Mouse (Mus musculus) brown adipose tissue, adult 24 weeks (tissue): ENCODE measurements around the gene Vps11. TPM values are rescaled to one million over a fixed set of nuclear protein-coding genes. Genes with fewer than 3 reads are reported as not detected.
A peak's percentile ranks its signal among the peaks of the same experiment; 100 is the strongest.
"Not testable (repeated sequence)": the region's sequence is repeated elsewhere in the genome, so short reads cannot be mapped to it uniquely, and the experiment has no call there.

Source experiments
- H3K27ac ChIP-seq: fragments of 200-500 bp; replicated peaks from 2 replicates; pipeline ENCODE4 v1.5.1; 2012; ENCODE audit warnings: low read depth, mild to moderate bottlenecking, low read length
- H3K4me1 ChIP-seq: fragments of 200-500 bp; 2 replicates; pipeline ENCODE4 v1.6.1; 2012; ENCODE audit warnings: low read length, mixed read lengths; ENCODE audit not compliant: control insufficient read depth, insufficient read depth, insufficient read length
- H3K4me3 ChIP-seq: fragments of 200-500 bp; 2 replicates; pipeline ENCODE4 v1.5.1; 2012; ENCODE audit warnings: low read depth, mild to moderate bottlenecking, low read length, moderate library complexity; ENCODE audit not compliant: insufficient read depth
- polyA plus RNA-seq: library from polyadenylated mRNA; stranded (reverse); fragments of >200 nt; gene quantifications from 2 replicates; pipeline ENCODE4 v1.2.4, GENCODE M21; 2012; ENCODE audit not compliant: missing spikeins, insufficient read depth, insufficient read length

Vps11 gene
- polyA plus RNA-seq, 1 experiment: 25.3 TPM

DNA sequence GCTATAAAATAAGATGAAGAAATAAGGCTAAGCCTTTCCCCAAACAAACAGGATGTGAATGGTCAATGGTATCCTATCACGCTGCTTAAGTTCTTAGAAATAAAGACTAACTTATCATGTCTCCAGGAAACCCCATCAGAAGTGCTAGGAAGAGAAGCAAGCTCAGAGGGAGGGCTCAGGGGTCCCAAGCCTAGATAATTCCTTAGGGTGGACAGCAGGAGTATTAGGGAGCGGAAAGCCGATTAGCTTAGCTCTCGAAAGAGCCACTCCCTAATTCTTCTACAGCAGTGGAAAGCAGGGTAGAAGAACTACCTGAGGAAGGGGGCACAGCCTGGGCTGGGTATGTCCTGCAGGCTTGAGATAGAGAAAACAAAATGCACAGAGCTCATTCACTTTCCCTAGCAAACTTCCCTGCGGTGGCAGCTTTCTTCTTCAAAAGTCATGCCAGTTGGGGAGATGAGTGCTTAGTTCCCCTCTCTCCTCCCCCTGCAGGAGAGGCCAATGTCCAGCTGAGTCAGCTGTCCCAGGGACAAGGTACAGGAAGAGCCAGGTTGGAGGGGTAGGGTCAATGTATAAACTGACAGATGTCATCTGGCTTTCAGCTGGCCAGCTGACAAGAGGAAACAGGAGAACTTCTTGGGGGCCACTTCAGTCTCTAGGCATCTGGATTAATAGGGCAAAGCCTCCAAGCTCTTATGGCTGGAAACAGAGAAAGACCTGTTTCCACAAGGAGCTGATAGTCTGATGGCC is 43.2 kb downstream of the Vps11 start:
- H3K4me1 ChIP-seq: peaks cover 12% of the 10 kb centered on the region
- peak overlapping the region; percentile 96 for H3K4me3 ChIP-seq
- 0 out of 2 replicates have a peak overlapping the region, but pooled peaks have one; percentile 43 for H3K27ac ChIP-seq

DNA sequence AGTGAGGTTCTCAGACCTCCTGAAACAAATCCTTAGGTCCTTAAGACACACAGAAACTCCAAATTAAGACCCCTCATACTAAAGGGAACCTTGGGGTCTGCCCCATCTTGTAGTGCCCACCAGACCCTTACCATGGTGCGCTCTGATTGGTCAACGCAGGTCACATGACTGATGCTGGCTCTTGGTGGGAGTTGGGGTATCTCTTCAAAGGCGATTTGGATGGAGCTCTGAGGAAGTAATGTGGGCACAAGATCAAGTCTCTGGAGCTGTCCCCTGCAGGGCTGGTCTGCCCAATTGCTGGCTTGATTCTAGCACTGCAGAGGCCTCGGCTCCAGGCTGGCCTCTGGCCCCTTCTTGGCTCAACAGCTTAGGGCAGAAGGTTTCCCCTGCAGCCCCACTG is 44.0 kb downstream of the Vps11 start:
- peaks cover 12% of the 10 kb centered on the region for H3K4me1 ChIP-seq
- H3K4me3 ChIP-seq: 0 out of 2 replicates have a peak overlapping the region, but pooled peaks have one; percentile 96
- H3K27ac ChIP-seq: no peak overlapping the region

DNA sequence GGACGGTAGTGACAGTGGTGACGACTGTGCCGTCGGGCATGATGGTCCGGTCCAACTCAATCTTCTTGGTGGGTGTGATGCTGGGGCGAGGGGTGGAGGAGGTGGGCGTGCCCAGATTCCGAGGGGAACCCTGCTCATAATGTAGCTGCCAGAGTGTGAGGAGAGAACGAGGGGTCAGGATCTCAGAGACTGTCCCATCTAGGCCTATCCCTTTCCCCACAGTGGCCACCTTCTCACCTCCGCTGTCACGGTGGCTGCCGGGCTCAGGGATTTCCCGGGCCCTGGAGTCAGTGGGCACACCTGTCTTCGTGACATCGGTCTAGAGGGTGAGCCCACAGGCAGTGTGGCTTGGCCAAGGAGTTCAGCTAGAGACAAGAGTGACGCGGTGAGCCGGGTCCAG is 46.6 kb downstream of the Vps11 start:
- Histone ChIP-seq H3K4me3 (no peak overlapping the region), H3K27ac (no peak overlapping the region), H3K4me1 (peaks cover 19% of the 10 kb centered on the region)

DNA sequence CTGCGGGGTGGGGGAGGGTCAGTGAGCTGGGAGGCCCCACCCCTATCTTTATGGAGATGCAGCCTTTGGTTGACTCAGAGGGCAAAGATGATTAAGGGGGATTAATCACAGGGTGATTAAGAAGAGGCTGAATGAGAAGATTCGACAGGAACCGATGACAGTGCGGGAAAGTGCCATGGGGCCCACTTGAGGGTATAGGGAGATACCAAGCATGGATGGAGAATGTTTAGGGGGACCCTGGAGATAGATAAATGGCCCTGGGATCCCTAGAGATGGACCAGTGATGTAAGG is 47.3 kb downstream of the Vps11 start:
- Histone ChIP-seq H3K4me3 (no peak overlapping the region), H3K27ac (no peak overlapping the region), H3K4me1 (peaks cover 19% of the 10 kb centered on the region)

DNA sequence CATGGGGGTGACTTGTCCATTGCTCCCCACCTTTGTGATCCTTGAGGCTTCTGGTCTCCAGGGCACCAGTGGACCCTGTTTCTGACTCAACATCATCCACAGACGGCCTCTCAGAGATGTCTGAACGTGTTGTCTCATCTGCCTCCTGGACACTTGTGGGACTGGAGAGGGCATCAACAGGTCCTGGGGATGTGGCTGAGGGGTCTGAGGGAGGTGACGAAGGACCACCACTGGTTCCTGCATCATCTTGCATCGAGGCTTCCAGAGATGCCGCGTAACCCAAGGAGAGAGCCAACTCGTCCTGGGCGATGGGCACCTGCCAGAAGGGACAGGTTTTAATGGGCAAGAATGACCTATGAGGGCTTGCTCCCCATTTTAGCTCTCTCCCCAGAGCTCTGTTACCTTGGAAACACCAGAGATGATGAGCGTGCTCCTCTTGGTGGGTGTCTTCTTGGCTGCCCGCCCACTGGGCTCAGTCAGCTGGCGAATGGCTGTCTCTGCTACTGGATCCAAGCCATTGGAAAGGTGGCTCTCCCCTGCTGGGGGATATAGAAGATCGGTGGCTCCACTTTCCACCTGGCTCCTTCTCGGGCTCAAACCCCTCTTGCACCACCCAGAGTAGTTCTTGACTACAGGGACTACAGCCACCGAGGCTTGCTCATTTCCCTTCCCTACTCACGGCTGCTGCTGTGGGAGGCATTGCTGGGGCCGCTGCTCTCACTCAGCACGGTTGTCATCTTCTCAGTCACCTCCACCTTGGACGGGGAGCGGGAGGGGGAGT is 47.8 kb downstream of the Vps11 start:
- H3K4me3 ChIP-seq: no peak overlapping the region
- no peak overlapping the region for H3K27ac ChIP-seq
- H3K4me1 ChIP-seq: peaks cover 15% of the 10 kb centered on the region

DNA sequence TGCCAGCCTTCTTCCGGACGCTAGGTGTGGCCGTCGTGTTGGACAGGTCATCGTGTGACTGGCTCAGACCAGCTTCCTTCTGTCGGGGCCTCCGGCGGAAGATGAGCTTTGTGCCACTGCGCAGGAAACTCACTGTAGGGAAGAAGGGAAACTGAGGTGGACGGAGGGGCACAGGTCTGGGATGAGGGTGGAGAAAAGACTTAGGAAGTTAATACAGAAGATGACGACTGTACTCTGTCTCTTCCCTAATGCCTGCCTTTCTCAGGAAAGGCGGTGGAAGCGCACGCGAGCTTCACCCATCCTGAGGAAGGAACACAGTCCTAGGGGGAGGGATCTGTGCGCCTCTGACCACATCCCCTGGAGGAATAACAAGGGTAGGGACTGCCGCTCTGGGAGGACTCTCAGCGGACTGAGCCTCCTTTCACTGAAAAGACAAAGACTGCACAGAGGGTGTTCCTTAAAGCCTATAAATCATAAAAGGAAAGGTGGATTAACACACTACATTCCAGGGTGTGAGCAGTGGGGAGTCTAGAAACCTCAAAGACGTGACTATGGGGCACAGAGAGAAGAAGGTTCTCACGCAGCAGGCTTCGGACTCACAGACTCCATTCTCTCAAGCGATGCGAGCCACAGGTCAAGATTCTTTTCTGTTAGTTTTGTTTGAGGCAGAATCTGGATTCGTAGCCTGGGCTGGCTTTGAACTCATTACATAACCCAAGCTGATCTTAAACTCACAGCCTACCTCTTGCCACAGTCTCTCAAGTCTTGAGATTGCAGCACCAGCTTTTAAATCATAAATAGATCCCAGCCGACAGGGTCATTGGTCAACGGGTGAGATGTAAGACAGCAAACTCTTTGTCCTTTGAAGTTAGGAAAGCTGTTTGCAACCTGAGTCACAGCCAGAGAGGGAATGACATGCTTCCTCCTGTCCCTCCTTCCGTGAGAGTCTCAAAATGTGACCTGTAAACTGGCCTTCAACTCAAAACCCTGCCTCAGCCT is 50.0 kb downstream of the Vps11 start:
- Histone ChIP-seq H3K4me3 (peak overlapping the region; percentile 48), H3K27ac (peak overlapping the region; percentile 99)

DNA sequence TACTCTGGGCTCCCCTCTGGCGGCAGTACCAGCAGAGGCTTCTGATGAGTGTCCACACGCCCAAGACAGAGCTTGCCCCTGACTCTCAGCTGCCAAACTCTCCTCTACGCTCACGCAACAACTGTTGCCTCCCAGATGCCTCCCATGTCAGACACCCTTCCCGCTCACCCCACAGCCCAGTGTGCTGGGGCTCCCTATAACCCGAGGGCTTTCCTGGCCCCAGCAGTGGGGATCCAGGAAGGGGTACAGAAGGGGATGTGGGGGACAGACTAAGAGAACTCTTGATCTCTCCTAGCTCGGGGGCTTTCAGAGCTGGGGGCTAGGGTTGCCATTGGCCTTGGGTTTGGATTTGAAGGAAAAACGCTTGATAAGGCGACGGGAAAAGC is 50.7 kb downstream of the Vps11 start:
- peaks cover 8% of the 10 kb centered on the region for H3K4me1 ChIP-seq
- H3K27ac ChIP-seq: peak overlapping the region; percentile 99
- peak overlapping the region; percentile 48 for H3K4me3 ChIP-seq

More for the DNA sequence above, 50.0 kb downstream of the Vps11 start:
- peaks cover 8% of the 10 kb centered on the region for H3K4me1 ChIP-seq

DNA sequence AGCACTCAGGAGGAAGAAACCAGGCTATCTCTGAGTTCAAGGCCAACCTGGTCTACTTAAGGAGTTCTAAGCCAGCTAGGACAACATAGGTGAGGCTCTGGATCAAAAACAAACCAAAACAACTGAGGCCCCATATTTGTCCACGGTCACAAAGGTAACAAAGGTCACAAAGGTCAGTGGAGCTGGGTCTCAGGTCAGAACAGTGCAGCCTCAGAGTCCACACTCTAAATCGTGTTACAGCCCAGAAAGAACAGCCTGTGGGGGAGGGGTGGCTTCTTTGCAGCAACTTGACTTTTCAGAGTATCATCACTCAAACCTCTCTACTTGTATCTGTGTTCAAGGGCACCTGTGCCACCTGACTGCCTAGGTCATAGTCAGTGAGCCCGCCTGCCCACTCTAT is 51.7 kb downstream of the Vps11 start:
- Histone ChIP-seq H3K27ac (no peak overlapping the region), H3K4me1 (peaks cover 8% of the 10 kb centered on the region), H3K4me3 (no peak overlapping the region)

DNA sequence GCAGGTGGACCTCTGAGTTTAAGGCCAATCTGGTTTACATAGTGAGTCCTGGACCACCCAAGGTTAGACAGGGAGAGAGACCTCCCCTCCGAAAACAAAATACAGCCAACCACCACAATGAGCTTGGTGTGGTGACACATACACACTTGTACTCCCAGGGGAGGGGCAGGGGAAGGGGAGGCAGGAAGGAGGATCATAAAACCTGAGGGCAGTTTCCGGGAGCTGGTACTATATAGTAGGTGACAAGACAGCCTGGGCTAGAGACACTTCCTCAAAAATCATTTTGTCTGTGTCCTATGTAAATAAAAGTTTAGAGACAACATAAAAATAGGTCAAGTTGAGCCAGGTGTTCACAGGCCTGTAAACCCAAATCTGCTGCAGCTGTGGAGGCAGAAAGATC is 54.2 kb downstream of the Vps11 start:
- Histone ChIP-seq H3K27ac (no peak overlapping the region), H3K4me1 (peaks cover 11% of the 10 kb centered on the region), H3K4me3 (no peak overlapping the region)

DNA sequence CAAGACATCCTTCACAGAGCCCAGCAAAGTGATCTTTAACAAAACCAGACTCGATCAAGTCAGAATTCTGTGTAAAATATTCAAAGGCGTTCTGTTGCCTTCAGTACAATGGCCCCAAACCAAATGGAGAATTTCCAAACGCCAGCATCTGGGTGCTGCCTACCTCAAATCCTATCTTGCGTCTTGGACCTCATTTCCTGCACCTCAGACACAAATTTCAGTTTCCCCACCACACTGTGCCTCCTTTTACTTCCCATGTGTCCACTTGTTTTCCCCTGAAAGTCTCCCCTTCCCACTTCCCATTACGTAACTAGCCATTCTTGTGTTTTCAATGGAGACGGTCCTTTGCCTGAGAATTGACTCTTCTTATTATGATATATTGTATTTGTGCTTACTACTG is 54.9 kb downstream of the Vps11 start:
- H3K4me1 ChIP-seq: peaks cover 11% of the 10 kb centered on the region
- no peak overlapping the region for H3K27ac ChIP-seq

DNA sequence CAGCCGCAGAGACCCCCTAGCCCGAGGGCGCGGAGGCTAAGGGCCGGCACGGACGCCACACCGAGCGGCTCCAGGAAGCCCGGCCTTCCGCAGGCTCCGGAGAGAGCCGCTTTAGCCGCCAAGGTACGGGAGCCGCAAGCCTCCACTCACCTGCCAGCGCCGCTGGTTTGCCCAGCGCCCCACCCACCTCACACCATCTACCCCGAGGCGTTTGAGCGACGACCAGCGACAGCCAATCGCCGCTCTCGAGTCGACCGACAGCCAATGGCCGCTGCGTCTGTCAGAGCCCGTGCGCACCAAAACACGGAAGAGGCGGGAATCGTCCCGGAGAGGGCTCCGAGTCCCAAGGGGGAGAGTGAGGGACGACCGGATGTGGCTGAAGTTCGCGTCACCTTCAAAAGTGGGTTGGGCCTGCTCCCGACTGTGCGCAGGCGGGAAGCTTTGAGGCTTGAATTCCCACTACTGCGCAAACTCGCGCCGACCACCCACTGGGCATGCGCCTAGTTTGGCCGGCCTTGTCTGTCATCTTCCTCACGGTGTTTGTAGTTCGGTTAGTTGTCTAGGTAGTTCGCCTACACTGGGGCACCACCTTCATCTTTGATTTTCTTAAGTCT is 55.9 kb downstream of the Vps11 start, which contains the start of gene Hinfp:
Hinfp (minus strand) TSS at position 206 of the 614 bp plus-strand sequence.
- H3K4me1 ChIP-seq: peaks cover 7% of the 10 kb centered on the region
- H3K27ac ChIP-seq: peak within 1 kb of the TSS; percentile 69
- peak within 1 kb of the TSS; percentile 71 for H3K4me3 ChIP-seq

More for the DNA sequence above, 54.9 kb downstream of the Vps11 start:
- H3K4me3 ChIP-seq: no peak overlapping the region

DNA sequence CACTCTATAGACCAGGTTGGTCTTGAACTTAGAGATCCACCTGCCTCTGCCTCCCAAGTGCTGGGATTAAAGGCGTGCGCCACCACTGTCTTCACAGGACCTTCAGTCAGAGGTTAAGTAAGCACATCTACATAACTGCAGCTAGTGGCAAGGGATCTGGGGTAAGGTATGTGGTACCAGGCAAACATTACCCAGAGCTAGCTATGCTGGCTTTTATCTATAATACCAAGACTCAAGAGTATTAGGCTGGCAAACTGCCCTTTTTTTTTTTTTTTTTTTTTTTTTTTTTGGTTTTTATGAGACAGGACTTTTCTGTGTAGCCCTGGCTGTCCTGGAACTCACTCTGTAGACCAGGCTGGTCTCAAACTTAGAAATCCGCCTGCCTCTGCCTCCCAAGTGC is 61.5 kb downstream of the Vps11 start:
- H3K4me3 ChIP-seq, H3K27ac ChIP-seq, H3K4me1 ChIP-seq: not testable (repeated sequence)
